Mouse (Mus musculus): ENCODE data around the gene Kcnj15.

Kcnj15 gene

DNA sequence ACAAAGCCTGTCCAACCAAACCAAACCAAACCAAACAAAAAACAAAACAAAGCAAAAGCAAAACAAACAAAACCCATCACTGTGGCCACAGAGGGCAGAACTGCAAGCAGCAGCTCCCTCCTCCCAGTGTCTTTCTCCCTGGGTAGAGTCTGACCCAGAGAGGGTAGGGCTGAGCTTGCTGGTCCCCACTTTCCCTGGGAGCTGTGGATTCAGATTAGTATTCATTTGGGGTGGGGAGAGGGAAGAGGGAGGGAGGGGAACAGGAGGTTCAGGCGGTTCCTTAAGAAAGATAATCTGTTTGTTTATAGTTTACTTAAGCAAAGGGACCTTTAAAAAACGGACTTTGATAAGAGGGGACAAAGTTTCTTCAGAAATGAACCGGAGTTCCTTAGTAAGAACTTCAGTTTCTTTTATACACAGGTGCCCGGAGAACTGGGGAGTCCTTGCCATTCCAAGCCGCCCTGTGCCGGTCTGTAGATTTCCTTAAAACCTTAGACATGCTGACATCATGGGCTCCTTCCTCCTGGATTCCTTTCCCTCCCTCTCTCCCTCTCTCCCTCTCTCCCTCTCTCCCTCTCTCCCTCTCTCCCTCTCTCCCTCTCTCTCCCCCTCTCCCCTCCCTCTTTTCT, at the start of gene Kcnj15:
Kcnj15 (plus strand) TSS at position 293 of the 629 bp plus-strand sequence.
- no peak for DNase-seq (ENCODE audit: low read depth)

- no peak for DNase-seq (ENCODE audit: low read depth)
Measured at GRCm38 (mm10) chr16:95208243-95208642, 49.1 kb upstream of the Kcnj15 start.

- peak; percentile 49 for DNase-seq (ENCODE audit: low read depth)
Measured at GRCm38 (mm10) chr16:95209011-95209466, 48.3 kb upstream of the Kcnj15 start.

DNA sequence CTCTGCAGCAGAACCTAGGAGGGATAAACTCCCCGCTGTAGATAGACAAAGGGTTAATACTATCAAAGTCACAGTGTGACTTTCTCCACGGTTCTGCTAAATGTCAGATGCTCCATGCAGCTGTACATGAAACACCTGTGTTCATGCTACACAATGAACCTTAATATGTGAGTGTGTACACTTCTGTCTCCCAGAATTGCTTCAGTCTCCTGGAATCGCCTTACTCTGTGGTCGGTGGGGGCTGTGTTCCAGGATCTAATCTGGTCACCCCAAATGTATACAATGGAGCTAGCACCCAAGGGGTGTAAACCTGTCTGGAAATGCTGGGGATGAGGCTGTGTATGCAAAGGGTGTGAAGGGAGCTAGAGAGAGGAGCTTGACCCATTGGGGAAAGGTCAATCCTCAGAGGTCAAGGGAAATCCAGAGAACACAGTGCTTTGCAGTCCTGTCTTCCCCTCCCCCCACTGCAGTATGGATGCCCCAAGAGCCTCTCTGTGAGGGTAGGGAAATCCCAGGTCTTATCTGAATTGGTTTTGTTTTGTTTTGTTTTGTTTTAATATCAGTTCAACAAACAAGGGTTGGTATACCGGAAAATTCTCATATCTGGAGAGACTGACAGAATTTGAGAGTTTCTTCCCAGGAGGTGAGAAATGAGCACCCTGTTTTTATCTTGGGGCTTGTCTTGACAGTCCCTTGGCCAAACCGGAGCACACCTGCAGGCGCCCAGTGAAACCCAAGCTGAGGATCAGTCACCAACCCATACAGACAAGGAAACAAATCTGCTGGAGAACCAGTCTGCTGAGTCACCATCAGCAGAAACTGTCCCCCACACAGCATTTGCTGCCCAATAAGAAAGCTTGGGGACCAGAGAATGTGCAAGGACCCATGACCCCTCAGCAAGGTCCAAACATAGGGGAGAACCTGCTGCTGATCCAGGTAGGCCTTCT, 42.8 kb upstream of the Kcnj15 start:
- DNase-seq (ENCODE audit: low read depth): no peak

DNA sequence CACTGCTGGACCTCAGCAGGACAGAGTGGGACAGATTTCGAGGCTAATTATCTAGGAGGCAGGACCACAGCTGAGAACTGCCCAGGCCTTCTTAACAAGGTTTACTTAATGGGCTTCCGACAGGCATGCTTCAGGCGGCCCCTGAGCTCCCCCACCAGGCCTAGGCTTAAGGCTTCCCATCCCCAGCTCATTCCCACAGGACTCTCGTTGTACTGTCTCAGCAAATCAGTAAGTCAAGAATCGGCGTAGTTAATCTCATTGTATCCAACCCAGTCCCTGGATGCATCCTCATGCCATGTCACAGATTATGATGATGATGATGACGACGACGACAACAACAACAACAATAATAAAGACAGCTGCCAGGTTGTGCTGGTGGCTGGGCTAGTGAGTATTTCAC, 41.6 kb upstream of the Kcnj15 start:
- no peak for DNase-seq (ENCODE audit: low read depth)

DNA sequence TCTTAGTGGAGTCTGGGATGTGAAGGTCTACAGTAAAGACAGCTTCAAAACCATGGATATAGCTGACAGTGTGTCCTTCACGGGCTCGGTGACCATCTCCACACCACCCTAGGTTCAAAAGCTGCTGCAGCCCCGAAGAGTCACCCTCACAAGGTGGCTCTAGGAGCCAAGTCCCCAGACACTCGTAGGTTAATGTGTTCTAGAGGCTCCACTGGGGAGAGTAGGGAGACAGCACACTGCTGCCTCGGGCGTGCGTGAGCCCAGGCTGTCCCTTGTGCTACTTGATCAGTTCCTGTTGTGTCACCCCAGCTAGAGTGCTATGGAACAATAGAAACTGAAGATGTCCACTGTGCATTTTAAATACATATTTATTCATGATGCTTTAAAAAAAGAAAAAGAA, 41.0 kb upstream of the Kcnj15 start:
- DNase-seq (ENCODE audit: low read depth): no peak

GRCm38 (mm10) chr16:95216824-95217223, 40.5 kb upstream of the Kcnj15 start:
- DNase-seq (ENCODE audit: low read depth): no peak

- no peak for DNase-seq (ENCODE audit: low read depth)
Measured at GRCm38 (mm10) chr16:95218783-95219182, 38.6 kb upstream of the Kcnj15 start.

DNA sequence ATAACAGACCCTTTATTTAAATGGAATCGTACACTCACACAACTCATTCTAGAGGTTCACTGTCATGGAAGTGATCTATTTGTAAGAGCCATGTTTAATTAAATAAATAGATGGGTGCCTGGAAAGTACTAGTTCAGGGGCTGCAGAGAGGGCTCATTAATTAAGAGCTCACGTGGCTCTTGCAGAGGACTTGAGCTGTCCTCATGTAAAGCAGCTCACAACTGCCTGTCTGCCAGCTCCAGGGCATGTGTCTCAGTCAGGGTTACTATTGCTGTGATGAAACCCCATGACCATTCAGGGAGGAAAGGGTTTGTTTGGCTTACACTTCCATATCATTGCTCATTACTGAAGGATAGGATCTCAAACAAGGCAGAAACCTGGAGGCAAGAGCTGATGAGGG, 37.9 kb upstream of the Kcnj15 start:
- DNase-seq (ENCODE audit: low read depth): no peak

DNA sequence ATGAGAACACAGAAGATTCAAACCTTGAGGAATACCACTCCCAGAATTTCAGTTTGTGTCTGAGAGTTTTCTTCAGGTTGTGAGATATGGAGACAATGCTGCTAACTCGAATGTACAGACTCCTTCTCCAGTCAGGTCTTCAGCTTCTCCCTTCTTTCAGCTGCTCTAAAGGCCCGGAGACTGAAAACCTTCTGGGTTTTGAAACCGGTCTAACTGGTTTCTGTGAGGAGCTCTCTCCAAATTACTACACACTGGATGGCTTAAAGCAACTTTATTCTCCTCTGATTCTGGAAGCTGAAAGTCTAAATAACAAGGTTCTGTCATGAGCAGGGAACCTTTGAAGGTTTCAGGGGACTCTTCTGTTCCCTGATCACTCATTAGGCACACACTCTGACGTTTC, 36.3 kb upstream of the Kcnj15 start:
- no peak for DNase-seq (ENCODE audit: low read depth)

DNA sequence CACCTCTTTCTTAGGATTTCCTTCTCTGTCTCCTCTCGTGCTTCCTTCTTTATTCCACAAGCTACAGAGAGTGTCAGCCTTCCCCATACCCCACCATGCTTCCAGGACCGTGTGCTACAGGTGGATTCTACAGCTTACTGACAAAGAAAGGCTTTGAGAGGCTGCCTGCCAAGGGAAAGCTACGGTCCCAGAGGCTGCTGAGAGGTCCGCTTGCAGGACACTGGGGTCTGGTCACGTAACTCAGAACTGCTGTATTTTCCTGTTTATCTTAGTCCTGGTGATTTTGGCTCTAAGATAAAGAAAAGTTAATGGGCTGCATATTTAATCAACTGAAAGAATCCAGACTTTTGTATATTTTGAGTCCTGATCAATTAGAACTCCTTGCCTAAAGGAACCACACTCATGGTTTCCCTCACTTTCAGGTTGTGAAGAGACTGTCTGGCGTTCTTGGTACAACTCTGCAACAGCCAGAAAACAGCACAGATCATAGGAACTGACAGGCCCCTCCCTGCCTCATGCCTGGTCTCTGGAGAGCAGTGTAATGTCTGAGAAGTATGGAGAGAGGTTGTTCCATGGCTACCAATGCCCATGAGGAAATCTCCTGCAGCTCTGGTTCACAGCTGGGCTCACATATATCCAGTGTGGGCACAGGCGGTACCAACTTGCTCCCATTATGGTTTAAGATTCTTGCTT, 35.2 kb upstream of the Kcnj15 start:
- no peak for DNase-seq (ENCODE audit: low read depth)

DNA sequence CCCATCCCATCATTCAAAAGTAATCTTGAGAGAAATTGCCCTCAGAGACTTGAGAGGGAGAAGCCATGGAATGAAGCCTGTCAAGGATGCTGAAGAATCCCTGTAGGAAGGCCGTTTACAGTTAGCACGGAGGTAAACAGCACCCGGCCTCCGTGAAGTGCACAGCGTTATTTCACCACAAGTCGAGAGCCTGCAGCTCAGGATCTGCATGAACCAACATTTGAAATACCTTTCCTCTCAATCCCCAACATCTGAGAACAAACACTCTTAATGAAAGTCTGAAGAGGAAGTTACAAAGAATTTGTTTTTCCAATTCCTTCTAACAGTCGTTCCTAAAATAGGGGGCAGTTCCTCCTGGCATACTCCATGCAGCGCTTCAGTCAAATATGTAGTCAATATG, 33.9 kb upstream of the Kcnj15 start:
- no peak for DNase-seq (ENCODE audit: low read depth)

GRCm38 (mm10) chr16:95225285-95225684, 32.1 kb upstream of the Kcnj15 start:
- no peak for DNase-seq (ENCODE audit: low read depth)

- DNase-seq (ENCODE audit: low read depth): no peak
Measured at GRCm38 (mm10) chr16:95231768-95232167, 25.6 kb upstream of the Kcnj15 start.

- DNase-seq (ENCODE audit: low read depth): no peak
Measured at GRCm38 (mm10) chr16:95234891-95235548, 22.3 kb upstream of the Kcnj15 start.

DNA sequence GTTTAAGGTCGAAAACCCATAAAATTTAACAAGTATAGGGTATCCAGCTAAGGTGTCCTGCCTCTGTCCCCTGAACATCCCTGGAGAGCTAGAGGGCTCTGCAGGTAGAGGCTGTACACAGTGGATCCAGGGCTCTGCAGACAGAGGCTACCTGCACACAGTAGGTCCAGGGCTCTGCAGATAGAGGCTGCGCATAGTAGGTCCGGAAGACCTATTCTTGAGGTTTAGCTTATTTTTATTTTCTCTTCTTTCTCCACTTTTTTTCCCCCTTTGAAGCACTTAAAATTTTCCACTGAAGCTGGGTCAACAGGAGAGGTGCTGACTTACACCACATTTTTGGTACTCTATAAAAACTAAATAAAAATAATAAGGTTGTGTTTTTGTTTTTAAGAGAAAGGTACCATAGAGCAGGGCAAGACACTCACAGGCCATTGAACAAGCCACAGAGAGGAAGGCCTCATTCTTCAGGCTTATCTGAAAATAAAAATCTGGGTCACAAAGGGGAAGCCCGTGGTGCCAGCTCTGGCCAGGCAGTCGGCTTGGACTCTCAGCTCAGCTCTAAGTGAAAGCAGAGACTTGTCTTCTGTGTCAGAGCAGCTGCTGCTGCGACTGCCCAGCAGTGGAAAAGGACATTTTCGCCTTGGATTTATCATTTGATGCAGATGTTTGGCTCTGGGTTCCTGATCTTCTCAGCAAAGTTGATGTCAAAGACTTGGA, 18.0 kb upstream of the Kcnj15 start:
- no peak for DNase-seq (ENCODE audit: low read depth)

DNA sequence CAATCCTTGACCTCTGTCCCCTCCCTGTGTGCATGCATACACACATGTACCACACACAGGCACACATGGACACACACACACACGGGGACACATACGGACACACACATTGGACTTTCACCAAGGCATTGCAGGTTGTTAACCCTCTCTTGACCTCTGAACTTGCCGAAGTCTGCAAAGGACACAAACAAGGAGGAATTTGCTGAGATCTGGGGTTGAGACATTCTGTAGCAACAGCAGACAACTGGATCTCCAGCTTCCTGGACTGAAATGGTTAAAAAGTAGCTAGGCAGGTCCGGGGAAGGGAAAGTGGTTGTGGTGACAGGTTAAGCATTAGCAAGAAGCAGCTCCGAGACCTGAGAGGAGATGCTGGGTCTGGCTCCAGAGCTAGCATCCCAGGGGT, 16.7 kb upstream of the Kcnj15 start:
- DNase-seq (ENCODE audit: low read depth): no peak

DNA sequence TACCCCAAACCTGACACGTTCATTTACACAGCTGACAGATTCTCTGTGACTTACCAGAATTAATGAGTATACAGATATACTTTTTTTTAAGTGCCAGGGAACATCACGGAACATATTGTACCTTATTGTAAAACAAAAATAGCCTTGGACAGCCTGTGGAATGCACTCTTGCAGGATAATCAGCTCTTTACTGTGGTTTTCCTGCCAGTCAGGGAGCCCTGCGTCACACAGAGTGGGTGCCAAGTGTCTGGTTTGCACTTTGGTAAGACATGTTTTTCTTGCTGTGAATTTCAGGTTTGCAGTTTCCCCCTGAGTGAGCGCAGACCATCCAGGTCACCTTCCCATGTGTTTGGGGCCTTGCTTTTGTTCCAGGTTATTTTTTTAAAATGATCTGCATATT, 15.8 kb upstream of the Kcnj15 start:
- DNase-seq (ENCODE audit: low read depth): no peak

- DNase-seq (ENCODE audit: low read depth): no peak
Measured at GRCm38 (mm10) chr16:95242114-95242513, 15.2 kb upstream of the Kcnj15 start.

DNA sequence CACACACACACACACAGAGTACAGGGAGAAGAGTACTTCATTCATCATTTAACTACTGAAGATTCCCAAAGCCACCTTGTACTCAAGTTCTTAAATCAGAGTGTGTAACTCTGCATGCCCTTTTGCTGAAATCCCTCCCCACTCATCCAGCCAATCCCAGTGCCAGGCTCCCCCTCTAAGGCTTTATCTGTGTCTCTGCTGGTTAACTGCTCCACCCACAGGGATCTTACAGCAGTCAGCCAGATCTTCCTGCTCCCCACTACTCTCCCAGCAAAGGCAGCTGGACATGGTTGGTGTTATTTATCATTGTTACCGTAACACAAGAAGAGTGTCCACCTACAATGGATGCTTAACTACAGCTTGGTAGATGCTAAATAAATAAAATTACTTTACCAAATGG, 14.0 kb upstream of the Kcnj15 start:
- no peak for DNase-seq (ENCODE audit: low read depth)

DNA sequence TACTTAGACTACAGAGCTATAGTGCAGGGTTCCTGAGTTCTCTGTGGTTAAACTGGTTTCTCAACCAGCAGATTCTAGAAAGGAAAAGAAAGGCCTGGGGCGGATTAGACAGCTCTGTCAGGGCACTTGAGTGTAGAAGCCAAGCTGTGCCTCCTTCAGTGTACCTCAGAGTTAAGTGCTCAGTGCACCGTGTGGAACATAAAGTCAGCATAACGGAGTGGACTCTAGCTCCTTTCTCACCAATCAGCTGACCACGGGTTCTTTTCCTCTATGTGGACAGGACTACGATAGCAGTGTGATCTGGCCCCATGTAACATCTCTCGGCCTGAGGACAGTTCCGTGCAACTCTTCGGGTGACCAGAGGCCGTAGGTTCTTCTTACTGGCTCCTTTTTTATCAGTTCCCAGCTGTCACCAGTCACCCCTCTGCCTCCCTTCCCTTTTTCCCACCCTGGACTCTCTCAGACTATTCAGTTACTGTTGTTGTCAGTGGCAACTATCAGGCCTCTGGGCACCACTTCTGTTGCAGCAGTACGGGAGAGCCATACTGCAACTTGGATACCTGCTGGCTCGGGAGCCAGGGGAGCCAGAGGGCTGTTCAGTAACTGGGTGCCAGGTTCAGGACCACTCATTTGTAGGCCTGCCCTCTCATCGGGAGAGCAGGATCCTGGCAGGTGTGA, 12.6 kb upstream of the Kcnj15 start:
- DNase-seq (ENCODE audit: low read depth): no peak

Data from induced T-regulatory cell, adult 2 months (primary cell).